Mouse (Mus musculus) thymus, postnatal 10 days (tissue): Measurements from ENCODE around the gene Il22ra2.
A peak's percentile ranks its signal among the peaks of the same experiment; 100 is the strongest.

Experiments used
- DNase-seq, 2 experiments: peaks; one replicate each; pipeline ENCODE4 v3.0.0; 2021; ENCODE audit warnings: low spot score in 2 of 2

Gene Il22ra2

DNA sequence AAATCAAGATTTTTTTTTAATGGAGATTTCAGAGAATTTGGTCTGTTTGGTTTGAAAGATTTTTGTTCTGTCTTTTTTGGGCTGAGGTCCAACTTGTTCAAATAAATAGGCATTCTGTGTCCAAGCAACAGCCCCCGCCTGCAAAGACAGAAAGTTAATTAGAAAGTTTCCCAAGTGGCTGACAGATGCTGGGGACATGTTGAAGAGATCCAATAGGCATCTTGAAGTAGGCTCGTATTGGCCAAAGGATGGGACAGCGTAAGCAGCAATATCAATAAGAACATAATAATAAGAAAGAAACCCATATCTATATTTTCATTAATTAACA lies 21.7 kb upstream of the Il22ra2 start:
- DNase-seq, result no peak

DNA sequence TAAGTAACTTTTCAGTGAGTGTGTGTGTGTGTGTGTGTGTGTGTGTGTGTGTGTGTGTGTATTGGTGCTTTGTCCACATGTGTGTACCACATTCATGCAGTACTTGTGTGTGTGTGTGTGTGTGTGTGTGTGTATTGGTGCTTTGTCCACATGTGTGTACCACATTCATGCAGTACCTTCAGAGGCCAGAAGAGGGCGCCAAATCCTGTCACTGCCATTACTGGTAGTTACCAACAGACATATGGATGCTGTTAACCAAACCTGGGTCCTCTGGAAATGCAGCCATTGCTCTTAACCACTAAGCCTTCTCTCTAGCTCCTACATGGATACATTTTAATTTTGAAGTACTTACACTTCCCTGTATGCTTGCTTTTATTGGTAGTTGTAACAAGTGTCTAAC lies 20.3 kb upstream of the Il22ra2 start:
- DNase-seq, result peak; percentile 58 to 75

DNA sequence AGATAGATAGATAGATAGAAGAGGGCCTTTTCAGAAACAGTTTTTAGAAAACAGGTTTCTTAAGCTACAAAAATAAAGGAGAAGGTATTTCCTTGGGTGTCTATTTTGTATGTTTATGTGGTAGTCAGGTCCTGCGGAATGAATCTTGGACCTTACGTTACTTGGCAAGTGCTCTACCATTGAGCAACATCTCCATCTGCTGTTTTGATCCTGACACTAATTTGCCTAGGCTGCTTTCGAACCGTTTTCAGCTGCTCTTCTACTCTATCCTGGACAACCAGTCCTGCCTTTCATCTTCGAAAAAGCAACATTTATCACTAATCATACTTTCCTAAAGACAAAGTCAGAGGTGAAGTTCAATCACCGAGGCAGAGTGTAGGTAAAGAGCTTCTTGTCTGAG lies 18.6 kb upstream of the Il22ra2 start:
- no peak for DNase-seq

DNA sequence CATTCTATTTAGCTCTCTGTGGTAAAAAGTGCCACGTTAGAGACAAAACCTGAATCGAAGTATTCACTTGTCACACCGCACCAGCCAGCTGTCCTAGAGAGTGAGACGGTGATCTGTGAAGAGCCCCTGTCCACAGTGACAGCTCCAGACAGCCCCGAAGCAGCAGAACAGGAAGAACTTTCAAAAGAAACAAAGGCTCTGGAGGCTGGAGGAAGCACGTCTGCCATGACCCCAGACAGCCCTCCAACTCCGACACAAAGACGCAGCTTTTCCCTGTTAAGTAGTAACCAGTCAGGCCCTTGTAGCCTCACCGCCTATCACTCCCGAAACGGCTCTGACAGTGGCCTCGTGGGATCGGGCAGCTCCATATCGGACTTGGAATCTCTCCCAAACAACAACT lies 12.7 kb upstream of the Il22ra2 start:
- DNase-seq, result no peak

- DNase-seq, result no peak
These were observed 10.2 kb upstream of the Il22ra2 start for GRCm38 (mm10) chr10:19611616-19612015.

DNA sequence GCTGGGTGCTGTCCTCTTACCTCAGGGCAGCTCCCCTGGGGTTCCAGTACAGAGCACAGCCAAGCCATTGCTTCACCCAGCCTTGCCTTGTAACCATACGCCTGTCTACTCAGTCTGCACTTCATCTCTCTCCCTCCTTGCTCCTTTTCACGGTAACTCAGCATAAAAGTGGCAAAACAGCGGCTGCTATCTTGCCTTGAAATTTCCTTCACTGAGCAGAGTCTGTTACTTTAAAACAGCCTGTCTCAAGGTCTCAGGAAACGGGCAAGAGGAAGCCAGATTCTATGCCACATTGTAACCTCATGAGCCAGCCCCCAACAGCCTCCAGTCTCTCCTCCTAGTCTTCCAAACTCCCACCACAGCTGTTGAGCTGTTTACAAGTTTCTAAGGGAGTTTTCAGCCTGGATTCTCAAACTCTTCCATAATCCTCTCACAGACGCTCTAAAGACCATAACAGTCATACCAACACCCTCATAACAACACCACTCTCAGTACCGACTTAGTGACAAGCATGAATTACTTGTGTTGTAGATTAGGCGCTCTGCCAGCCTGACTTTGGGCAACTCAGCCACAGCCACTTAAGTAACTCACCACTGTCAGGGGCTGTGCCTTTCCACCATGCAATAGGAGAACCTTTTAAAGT lies 8.6 kb upstream of the Il22ra2 start:
- no peak for DNase-seq

DNA sequence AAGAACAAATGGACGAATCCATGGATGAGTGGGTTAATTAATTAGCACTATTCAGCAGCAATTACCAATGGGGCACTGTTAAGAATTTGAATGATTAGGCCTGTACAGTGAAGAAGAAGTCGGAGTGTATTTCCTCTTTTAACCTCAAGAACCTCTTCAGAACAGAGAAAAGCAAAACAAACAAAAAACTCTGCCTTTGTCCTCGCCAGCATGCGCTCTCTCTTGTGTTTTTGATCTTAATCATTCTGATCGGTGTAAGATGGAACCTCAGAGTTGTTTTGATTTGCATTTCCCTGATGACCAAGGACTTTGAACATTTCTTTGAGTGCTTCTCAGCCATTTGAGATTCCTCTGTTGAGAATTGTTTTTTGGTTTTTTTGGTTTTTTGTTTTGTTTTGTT lies 2.1 kb upstream of the Il22ra2 start:
- DNase-seq, result no peak

- DNase-seq, result no peak
These were observed 2.8 kb downstream of the Il22ra2 start for GRCm38 (mm10) chr10:19624617-19625016.

DNA sequence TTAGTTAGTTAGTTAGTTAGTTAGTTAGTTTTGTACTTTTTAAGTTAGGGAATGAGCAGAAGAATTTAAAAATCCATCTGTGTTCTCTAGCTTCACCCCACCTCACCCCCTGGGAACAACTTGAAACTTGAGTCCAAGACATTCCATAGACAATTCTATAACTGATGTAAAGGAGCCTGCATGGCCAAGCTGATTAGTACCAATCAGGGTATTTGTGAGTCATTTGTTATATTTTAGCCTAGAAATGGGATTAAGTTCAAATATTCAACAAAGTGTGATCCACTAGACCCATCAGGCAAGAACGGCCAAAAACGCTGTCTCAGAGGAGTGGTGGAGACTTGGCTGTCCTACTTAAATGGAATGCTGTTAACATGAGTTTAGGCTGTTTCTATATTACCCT lies 5.5 kb downstream of the Il22ra2 start:
- no peak for DNase-seq

DNA sequence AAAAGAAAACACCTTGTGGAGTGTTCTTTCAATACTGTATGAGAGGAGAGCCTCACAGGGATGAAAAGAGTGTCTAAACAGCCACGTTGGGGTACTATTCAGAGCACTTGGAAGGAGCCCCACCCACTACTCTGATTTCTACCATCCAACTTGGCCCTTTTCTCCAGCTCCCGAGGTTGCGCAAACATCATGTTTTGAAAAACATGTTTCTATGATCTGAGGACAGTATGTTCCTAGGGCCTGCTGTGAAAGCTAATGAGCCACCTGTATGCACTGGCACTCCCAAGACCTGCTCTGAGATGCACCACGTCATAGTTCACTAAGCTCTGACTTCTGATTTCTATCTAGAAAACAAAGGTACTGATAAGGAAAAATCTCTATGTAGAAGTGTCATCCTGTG lies 6.0 kb downstream of the Il22ra2 start:
- DNase-seq, result no peak

GRCm38 (mm10) chr10:19631616-19632195 lies 9.9 kb downstream of the Il22ra2 start:
- DNase-seq, result no peak

DNA sequence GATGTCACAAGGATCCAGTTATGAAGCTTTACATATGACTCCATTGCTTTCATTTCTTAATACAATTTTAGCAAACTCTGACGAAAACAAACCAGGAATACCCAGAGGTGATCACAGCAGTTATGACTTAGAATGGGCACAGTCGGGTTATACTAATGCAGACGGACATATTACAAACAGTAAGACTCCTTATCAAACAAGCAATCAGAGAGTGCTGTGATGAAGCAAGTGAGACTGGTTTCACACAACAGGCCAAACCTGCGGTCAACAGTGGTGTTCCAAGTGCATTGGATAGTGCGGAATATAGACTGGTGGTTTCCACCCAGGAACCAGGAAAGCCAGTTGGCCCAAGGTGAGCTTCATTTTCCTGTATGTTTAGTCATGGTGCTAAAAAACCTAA lies 17.1 kb downstream of the Il22ra2 start:
- DNase-seq, result no peak

DNA sequence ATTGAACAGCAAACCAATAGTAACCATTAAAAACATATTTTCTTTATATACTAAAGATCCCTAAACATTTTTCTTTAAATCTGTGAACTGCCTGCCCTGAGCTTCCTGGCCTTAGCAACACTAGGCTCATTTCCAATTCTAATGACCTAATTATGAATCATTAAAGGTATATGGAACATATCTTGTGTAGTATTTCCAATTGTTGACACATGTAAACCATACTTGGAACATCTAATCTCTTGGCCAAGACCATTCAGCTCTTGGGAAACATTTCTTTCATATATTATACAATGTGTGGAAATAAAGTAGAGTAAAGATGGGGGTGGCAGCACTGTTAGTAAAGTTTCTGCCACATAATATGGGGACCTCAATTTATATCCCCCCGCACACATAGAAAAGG lies 17.8 kb downstream of the Il22ra2 start:
- no peak for DNase-seq

- no peak for DNase-seq
These were observed 23.3 kb downstream of the Il22ra2 start for GRCm38 (mm10) chr10:19645119-19645518.

DNA sequence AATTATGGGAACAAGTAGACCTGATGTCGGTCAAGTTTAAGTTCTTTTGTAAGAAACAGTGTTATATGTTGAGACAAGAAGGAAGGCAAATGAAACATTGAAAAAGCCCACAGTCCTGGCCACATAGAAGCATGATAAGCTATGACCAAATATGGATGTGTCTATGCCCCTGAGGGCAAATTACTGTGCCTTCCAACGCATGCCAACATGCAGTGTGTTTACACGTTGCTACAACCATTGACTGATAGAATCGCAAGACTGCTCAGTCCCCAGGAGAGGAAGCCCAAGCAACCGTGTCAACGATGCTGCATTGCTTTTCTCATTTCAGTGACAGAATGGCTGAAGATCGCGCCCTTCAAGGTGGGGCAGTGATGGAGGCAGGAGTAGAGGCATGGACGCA lies 35.6 kb downstream of the Il22ra2 start:
- DNase-seq, result no peak

GRCm38 (mm10) chr10:19659953-19660352 lies 38.2 kb downstream of the Il22ra2 start:
- no peak for DNase-seq

GRCm38 (mm10) chr10:19668973-19669372 lies 47.2 kb downstream of the Il22ra2 start:
- DNase-seq, result no peak

DNA sequence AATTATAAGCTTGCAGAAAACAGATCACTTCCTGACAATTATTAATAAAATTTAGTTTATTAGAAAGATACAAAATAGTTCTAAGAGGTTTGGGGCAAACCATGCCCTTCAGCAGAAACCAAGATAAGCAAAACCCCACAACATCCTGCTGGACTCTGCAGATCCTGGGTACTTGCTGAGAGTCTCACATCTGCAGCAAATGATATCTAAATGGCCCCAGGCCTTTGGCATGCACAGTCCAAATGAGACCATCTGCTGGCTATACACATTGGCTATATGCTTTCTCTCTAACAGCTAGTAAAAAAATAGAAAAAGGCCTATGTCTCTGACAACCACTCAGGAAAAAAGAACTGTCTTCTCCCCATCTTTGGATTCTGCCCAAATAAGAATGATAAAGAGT lies 50.2 kb downstream of the Il22ra2 start:
- no peak for DNase-seq

DNA sequence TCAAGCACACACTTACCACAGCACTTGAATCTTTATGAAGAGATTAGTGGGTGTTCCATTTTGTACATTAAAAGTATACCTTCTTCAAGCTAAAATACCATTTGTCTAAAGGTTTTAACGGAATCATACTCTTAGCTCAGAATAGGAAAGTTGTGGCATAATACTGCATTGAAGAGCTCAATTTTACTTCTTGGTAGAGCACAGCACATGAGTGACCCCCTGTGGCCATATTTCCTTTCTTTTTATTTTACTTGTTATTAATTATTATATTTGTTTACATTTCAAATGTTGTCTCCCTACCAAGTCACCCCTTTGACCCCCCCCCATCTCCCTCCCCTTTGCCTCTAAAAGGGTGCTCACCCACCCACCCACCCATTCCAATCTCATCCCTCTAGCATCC lies 51.3 kb downstream of the Il22ra2 start:
- peak in 1 of 2 experiments; percentile 22 for DNase-seq
